Mouse (Mus musculus) MN1 (cell line): ENCODE data around the gene Alkal2.
A peak's percentile ranks its signal among the peaks of the same experiment; 100 is the strongest.

ENCODE experiments used
- DNase-seq: peaks from one replicate; pipeline ENCODE4 v3.0.0-alpha.2; 2016; ENCODE audit warnings: low spot score

Alkal2 gene

GRCm38 (mm10) chr12:30883986-30884621 lies at the start of gene Alkal2:
TSS of gene Alkal2 (plus strand) at chr12:30884322.
- DNase-seq = no peak

- DNase-seq = no peak
Measured at GRCm38 (mm10) chr12:30848521-30848920, 35.6 kb upstream of the Alkal2 start.

GRCm38 (mm10) chr12:30850902-30851301 lies 33.2 kb upstream of the Alkal2 start:
- no peak for DNase-seq

GRCm38 (mm10) chr12:30851871-30852270 lies 32.3 kb upstream of the Alkal2 start:
- no peak for DNase-seq

- DNase-seq = no peak
Measured at GRCm38 (mm10) chr12:30855442-30856159, 28.5 kb upstream of the Alkal2 start.

GRCm38 (mm10) chr12:30856172-30856571 lies 27.9 kb upstream of the Alkal2 start:
- DNase-seq = no peak

GRCm38 (mm10) chr12:30864347-30864746 lies 19.8 kb upstream of the Alkal2 start:
- no peak for DNase-seq

- no peak for DNase-seq
Measured at GRCm38 (mm10) chr12:30865781-30866180, 18.3 kb upstream of the Alkal2 start.

- DNase-seq = no peak
Measured at GRCm38 (mm10) chr12:30879447-30879846, 4.7 kb upstream of the Alkal2 start.

GRCm38 (mm10) chr12:30883592-30883985 lies 533 bp upstream of the Alkal2 start:
- no peak for DNase-seq

- no peak for DNase-seq
Measured at GRCm38 (mm10) chr12:30884622-30885230, 604 bp downstream of the Alkal2 start.

- DNase-seq = no peak
Measured at GRCm38 (mm10) chr12:30885891-30886290, 1.8 kb downstream of the Alkal2 start.

GRCm38 (mm10) chr12:30888003-30888402 lies 3.9 kb downstream of the Alkal2 start:
- DNase-seq = no peak

GRCm38 (mm10) chr12:30890067-30890466 lies 5.9 kb downstream of the Alkal2 start:
- peak; percentile 45 for DNase-seq

- DNase-seq = no peak
Measured at GRCm38 (mm10) chr12:30891438-30891837, 7.3 kb downstream of the Alkal2 start.

- no peak for DNase-seq
Measured at GRCm38 (mm10) chr12:30897039-30897438, 12.9 kb downstream of the Alkal2 start.

- no peak for DNase-seq
Measured at GRCm38 (mm10) chr12:30908658-30909057, 24.5 kb downstream of the Alkal2 start.

- DNase-seq = no peak
Measured at GRCm38 (mm10) chr12:30909881-30910280, 25.8 kb downstream of the Alkal2 start.

- peak; percentile 46 for DNase-seq
Measured at GRCm38 (mm10) chr12:30910860-30911259, 26.7 kb downstream of the Alkal2 start.

GRCm38 (mm10) chr12:30911261-30912047 lies 27.3 kb downstream of the Alkal2 start, which contains the start of the genes Acp1 and Sh3yl1:
TSS of gene Acp1 (minus strand) at chr12:30911589.
TSS of gene Sh3yl1 (plus strand) at chr12:30911668.
- peak; percentile 95 for DNase-seq

- DNase-seq = peak; percentile 28
Measured at GRCm38 (mm10) chr12:30912048-30912381, 27.9 kb downstream of the Alkal2 start.

GRCm38 (mm10) chr12:30912840-30913239 lies 28.7 kb downstream of the Alkal2 start:
- no peak for DNase-seq
